Mouse (Mus musculus): Measurements from ENCODE around the gene Tcam1.
"Not testable (repeated sequence)": the region's sequence is repeated elsewhere in the genome, so short reads cannot be mapped to it uniquely, and the experiment has no call there.

The Tcam1 gene

DNA sequence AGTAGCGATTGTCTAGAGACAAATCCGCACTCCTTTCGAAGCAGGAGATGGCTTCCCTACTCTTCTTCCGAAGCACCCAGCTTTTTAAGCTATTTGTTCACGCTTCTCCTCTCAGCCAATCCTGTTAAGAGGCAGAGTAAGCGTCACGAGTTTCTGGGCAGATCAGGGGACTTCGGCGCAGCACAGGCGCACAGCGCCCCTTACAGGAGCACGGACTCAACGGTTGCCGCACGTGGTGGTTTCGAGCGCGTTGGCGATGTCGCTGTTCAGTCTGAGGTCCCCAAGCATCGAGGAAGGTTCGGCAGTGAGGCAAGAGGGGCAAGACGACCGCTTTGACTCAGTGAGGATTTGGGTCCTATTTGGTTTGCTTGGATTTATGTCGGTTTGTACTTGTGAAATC is at the start of gene Tcam1:
TSS of gene Tcam1 (plus strand) at position 219 of the 400 bp plus-strand sequence.
- DNase-seq (ENCODE audit: low spot score) = peak; percentile 97

- not testable (repeated sequence) for DNase-seq (ENCODE audit: low spot score)
Measured at GRCm38 (mm10) chr11:106233978-106234377, 42.5 kb upstream of the Tcam1 start.

DNA sequence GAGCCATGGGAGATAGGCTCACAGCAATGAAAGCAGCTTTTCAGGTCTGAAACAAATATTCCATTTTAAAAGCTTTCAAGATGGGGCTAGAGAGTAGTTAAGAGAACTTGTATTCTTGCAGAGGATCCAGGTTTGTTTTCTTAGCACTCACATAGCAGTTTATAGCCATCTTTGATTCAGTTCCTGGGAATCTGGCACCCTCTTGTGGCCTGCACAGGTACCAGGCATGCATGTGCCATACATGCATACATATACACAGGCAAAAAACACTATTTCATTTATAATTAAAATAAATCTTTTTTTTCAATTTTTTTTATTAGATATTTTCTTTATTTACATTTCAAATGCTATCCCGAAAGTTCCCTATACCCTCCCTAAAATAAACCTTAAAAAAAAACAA is 29.6 kb upstream of the Tcam1 start:
- no peak for DNase-seq (ENCODE audit: low spot score)

DNA sequence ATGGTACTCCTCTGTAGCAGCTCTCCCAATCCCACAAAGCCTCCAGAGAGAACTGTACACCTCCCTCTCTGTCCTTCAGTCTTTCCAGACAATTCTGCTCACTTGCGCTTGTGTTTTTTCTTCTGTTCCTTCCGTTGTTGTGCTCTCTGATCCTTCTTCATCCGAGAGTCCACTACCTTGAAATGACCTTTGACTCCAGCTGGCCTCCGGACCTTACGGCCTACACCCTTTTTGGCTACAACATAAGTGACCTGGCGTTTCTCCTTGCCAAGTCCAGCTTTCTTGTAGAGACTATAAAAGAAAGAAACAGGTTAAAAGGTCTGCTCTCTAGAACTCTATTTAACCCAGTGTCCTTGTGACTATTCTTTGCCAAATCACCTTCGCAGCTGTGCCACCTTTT is 27.1 kb upstream of the Tcam1 start:
- no peak for DNase-seq (ENCODE audit: low spot score)

- DNase-seq (ENCODE audit: low spot score) = no peak
Measured at GRCm38 (mm10) chr11:106254767-106255166, 21.7 kb upstream of the Tcam1 start.

- no peak for DNase-seq (ENCODE audit: low spot score)
Measured at GRCm38 (mm10) chr11:106255174-106255573, 21.3 kb upstream of the Tcam1 start.

DNA sequence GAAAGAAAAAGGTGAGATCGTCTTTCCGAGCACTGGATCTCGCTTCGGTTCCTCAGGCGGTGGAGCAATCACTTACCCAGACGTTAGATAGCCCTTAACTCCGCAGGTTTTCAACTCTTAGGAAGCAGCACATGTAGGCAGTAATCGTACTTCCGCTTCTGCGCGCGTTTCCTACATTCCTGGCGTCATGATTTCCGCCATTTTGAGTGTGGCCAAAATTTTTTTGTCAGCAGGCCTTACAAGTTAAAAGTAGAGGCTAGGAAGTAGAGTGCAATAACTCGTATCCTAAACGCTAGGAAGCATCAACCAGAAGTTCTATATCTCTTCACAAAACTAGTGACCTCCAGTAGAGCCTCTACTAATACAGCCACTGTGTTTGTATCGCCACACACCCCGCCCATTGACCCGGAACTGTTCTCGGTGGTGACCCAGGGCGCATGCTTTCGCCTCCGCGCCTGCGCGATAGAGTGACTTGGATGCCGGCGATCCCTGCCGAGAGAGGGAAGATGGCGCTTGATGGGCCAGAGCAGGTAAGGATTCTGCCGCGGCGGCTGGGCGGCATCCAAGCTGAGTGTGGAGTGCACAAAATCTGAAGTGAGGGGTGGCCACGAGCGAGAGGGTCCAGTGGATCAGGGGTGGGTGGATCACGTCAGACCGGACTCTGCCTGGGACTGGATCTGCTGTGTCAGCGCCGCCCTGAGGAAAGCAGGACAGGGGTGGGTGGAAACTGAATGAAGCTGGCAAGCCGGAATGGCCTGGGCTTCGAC is 20.6 kb upstream of the Tcam1 start, which contains the start of the genes Ftsj3 and Psmc5:
TSS of gene Ftsj3 (minus strand) at position 395 of the 767 bp plus-strand sequence.
TSS of gene Psmc5 (plus strand) at position 470 of the 767 bp plus-strand sequence.
- peak; percentile 99 for DNase-seq (ENCODE audit: low spot score)

GRCm38 (mm10) chr11:106256775-106257174 is 19.7 kb upstream of the Tcam1 start:
- no peak for DNase-seq (ENCODE audit: low spot score)

GRCm38 (mm10) chr11:106260826-106261450 is 15.5 kb upstream of the Tcam1 start:
- no peak for DNase-seq (ENCODE audit: low spot score)

DNA sequence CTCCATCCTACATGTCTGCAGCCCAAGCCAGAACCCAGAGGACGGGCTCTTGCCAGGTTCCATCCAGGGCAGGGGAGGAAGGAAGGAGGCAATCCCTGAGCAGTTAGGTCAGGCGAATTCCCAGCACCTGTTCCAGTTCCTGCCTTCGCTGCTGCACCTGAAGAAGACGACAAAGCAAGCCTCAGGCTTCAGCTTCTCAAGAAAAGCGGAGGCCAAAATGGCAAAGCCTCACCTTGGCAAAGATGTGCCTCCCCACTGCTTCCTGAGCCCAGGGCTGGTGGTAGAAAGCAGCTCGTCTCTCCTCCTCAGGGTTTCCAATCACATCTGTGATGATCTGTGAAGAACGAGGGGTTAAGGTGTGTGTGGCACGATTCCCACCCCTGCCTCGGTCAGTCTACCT is 12.5 kb upstream of the Tcam1 start:
- no peak for DNase-seq (ENCODE audit: low spot score)

GRCm38 (mm10) chr11:106264988-106265387 is 11.5 kb upstream of the Tcam1 start:
- DNase-seq (ENCODE audit: low spot score) = no peak

GRCm38 (mm10) chr11:106265570-106265969 is 10.9 kb upstream of the Tcam1 start:
- DNase-seq (ENCODE audit: low spot score) = no peak

- DNase-seq (ENCODE audit: low spot score) = no peak
Measured at GRCm38 (mm10) chr11:106266431-106266830, 10.0 kb upstream of the Tcam1 start.

GRCm38 (mm10) chr11:106267311-106267852 is 9.1 kb upstream of the Tcam1 start:
- no peak for DNase-seq (ENCODE audit: low spot score)

- DNase-seq (ENCODE audit: low spot score) = no peak
Measured at GRCm38 (mm10) chr11:106267871-106268270, 8.6 kb upstream of the Tcam1 start.

- DNase-seq (ENCODE audit: low spot score) = no peak
Measured at GRCm38 (mm10) chr11:106268326-106269059, 8.0 kb upstream of the Tcam1 start.

DNA sequence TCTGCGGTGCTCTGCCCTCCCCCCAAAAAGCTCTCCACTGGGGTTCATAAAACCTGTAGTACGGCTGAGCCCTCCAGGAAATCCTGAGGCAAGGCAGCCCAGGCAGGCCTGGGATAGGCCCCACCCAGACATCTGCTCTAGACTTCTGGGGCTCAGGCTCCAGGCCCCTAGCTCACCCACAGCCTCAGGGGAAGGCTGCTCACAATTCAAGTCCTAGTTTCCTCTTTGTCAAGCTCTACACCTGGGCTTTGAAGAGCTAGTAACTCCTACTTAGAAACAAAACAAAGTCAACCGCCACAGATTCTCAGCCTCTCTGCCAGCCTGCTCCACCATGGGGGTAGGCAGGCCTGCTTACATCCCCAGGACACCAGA is 7.4 kb upstream of the Tcam1 start:
- no peak for DNase-seq (ENCODE audit: low spot score)

DNA sequence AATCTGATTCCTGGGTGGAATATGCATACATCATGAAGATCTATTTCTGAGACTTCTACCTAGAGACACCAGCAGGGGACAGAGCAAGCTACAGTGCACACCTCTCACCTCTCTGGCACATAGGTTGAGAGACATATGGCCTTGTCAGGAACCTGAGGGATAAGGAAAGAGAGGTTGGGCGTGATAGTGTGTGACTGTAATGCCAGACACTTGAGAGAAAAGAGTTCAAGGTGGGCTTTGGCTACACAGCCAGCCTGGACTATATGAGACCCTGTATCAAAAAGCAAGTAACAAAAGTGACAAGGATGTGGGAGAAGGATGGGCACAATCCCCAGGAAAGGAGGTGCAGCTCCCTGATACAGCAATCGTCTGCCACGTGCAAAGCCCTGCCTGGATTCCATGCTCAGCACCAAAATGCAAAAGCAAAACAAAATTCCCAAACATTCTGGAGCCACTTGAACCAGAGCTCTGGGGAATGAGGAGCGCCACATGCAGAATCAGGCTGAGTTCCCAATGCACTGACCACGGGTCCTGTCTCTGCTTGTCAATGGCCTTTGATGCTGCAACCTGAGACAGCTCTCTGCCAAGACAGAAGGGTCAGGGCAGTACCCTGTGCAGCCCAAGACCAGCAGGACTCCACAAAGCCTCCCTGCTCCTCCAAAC is 5.2 kb upstream of the Tcam1 start:
- DNase-seq (ENCODE audit: low spot score) = no peak

GRCm38 (mm10) chr11:106271794-106272643 is 4.5 kb upstream of the Tcam1 start:
- no peak for DNase-seq (ENCODE audit: low spot score)

GRCm38 (mm10) chr11:106272644-106273310 is 3.7 kb upstream of the Tcam1 start, which contains the start of gene Smarcd2:
Gene Smarcd2, minus strand, starts transcription at chr11:106272972.
- peak; percentile 97 for DNase-seq (ENCODE audit: low spot score)

Measured in layer of hippocampus, adult 9-10 months (tissue).